Mouse (Mus musculus) layer of hippocampus, adult 18-20 months (tissue): ENCODE measurements around the gene Olfr181. TPM values are rescaled to one million over a fixed set of nuclear protein-coding genes. Genes with fewer than 3 reads are reported as not detected.

ENCODE experiments used
- DNase-seq, 2 experiments: peaks; one replicate each; pipeline ENCODE4 v3.0.0; 2022; ENCODE audit warnings: low spot score in 2 of 2
- long read RNA-seq: library from polyadenylated mRNA; stranded (forward); transcript quantifications from one replicate; pipeline ENCODE4 v2.0.0, GENCODE M21; 2021
- total RNA-seq, 2 experiments: library from RNA; stranded (reverse); gene quantifications; 2 replicates each; pipeline ENCODE4 v1.2.3; 2021

The Olfr181 gene
- total RNA-seq = not detected
- long read RNA-seq = 0 reads

GRCm38 (mm10) chr16:58928655-58929054, at the start of gene Olfr181:
Gene Olfr181, minus strand, starts transcription at chr16:58928755.
- no peak for DNase-seq

GRCm38 (mm10) chr16:58929292-58929691, 737 bp upstream of the Olfr181 start, which contains the start of gene Olfr180:
Gene Olfr180, minus strand, starts transcription at chr16:58929392.
- DNase-seq = no peak

- DNase-seq = no peak
Observed at GRCm38 (mm10) chr16:58891963-58892362, 36.6 kb downstream of the Olfr181 start, which contains the start of gene Olfr178. Gene Olfr178, minus strand, starts transcription at chr16:58892063.

GRCm38 (mm10) chr16:58884416-58884815, 44.1 kb downstream of the Olfr181 start:
- DNase-seq = no peak

Other genes with a start within 250 kb of the Olfr181 start
- gene Gpr15, start 209.7 kb downstream of the Olfr181 start, total RNA-seq = not detected
- 100 to 1,000 TPM in 1 of 2 experiments, 10 to 100 TPM in 1; 95.5 to 101 TPM for gene Cldnd1, start 200.8 kb downstream of the Olfr181 start, total RNA-seq
- not detected for gene Olfr172, start 165.6 kb downstream of the Olfr181 start, total RNA-seq
- gene Olfr173, start 128.5 kb downstream of the Olfr181 start, total RNA-seq = not detected
- gene Olfr175-ps1, start 102.0 kb downstream of the Olfr181 start, total RNA-seq = not detected
- gene Olfr177, start 54.0 kb downstream of the Olfr181 start, total RNA-seq = not detected
- gene Olfr178, start 36.7 kb downstream of the Olfr181 start, total RNA-seq = not detected
- gene Olfr180, start 637 bp upstream of the Olfr181 start, total RNA-seq = not detected
- gene Olfr183, start 66.6 kb upstream of the Olfr181 start, total RNA-seq = not detected
- not detected for gene Olfr186, start 101.5 kb upstream of the Olfr181 start, total RNA-seq
- not detected for gene Olfr187, start 111.0 kb upstream of the Olfr181 start, total RNA-seq
- gene Olfr190, start 149.2 kb upstream of the Olfr181 start, total RNA-seq = not detected
- not detected for gene Olfr191, start 161.1 kb upstream of the Olfr181 start, total RNA-seq
- not detected for gene Olfr193, start 183.1 kb upstream of the Olfr181 start, total RNA-seq
- not detected for gene Olfr194, start 192.3 kb upstream of the Olfr181 start, total RNA-seq
- gene Olfr195, start 218.3 kb upstream of the Olfr181 start, total RNA-seq = not detected
- gene Olfr196, start 241.7 kb upstream of the Olfr181 start, total RNA-seq = not detected